Mouse (Mus musculus) CH12.LX (cell line): ENCODE results near the gene Farsa. TPM values are rescaled to one million over a fixed set of nuclear protein-coding genes. Genes with fewer than 3 reads are reported as not detected.

ENCODE experiments used
- DNase-seq: peaks from one replicate; pipeline ENCODE4 v3.0.0-alpha.2; 2013; ENCODE audit errors: extremely low read depth
- H3K27ac ChIP-seq: 2 replicates; pipeline ENCODE4 v1.5.1; 2012; ENCODE audit warnings: low read depth, mild to moderate bottlenecking, control low read depth, moderate library complexity; ENCODE audit not compliant: insufficient read depth
- H3K27me3 ChIP-seq: replicated peaks from 2 replicates; pipeline ENCODE3; 2012; ENCODE audit warnings: inconsistent platforms
- H3K36me3 ChIP-seq, 2 experiments: replicated peaks in 1 of 2; 2 replicates each; pipeline versions ENCODE3 to v1.6.1; 2012; ENCODE audit warnings: inconsistent platforms in 1 of 2, low read length in 1 of 2, mild to moderate bottlenecking in 1 of 2, mixed read lengths in 1 of 2, moderate library complexity in 1 of 2; ENCODE audit not compliant: control insufficient read depth in 1 of 2, insufficient read depth in 1 of 2
- H3K4me1 ChIP-seq, 2 experiments: 2 replicates each; pipeline ENCODE4 v1.6.1; 2012; ENCODE audit warnings: inconsistent platforms in 1 of 2, moderate library complexity in 1 of 2; ENCODE audit not compliant: insufficient read depth in 2 of 2, control insufficient read depth in 1 of 2
- H3K4me2 ChIP-seq: 2 replicates; pipeline ENCODE4 v1.6.1; 2012; ENCODE audit warnings: low read depth, mild to moderate bottlenecking, control low read depth; ENCODE audit not compliant: poor library complexity, insufficient read depth, severe bottlenecking
- H3K4me3 ChIP-seq, 3 experiments: fragments of 150-350 bp in 1 of 3; sonication (generic) in 1 of 3; replicated peaks in 1 of 3; 2 replicates each; pipeline versions ENCODE3 to v1.5.1; 2011 to 2012; ENCODE audit warnings: low read depth in 2 of 3, low read length in 2 of 3, mild to moderate bottlenecking in 2 of 3, moderate library complexity in 2 of 3, control low read depth in 1 of 3, improper control_type of control experiment in 1 of 3, inconsistent platforms in 1 of 3, mixed read lengths in 1 of 3; ENCODE audit not compliant: poor library complexity in 1 of 3
- H3K79me2 ChIP-seq: replicated peaks from 2 replicates; pipeline ENCODE4 v1.6.1; 2012; ENCODE audit warnings: mild to moderate bottlenecking, moderate library complexity; ENCODE audit not compliant: control insufficient read depth, poor library complexity, insufficient read depth, severe bottlenecking; ENCODE audit errors: extremely low read depth
- H3K9ac ChIP-seq: 2 replicates; pipeline ENCODE4 v1.6.1; 2012; ENCODE audit warnings: low read depth, mild to moderate bottlenecking, control low read depth, moderate library complexity; ENCODE audit not compliant: insufficient read depth
- H3K9me3 ChIP-seq: replicated peaks from 2 replicates; pipeline ENCODE3; 2012; ENCODE audit warnings: low read length, inconsistent platforms, mixed read lengths
- BHLHE40 ChIP-seq: IDR thresholded peaks from 2 replicates; pipeline ENCODE4 v1.6.1; 2011; ENCODE audit warnings: mild to moderate bottlenecking, low read depth, low read length, improper control_type of control experiment
- CHD2 ChIP-seq: IDR thresholded peaks from 2 replicates; pipeline ENCODE4 v1.6.1; 2011; ENCODE audit warnings: low read length, improper control_type of control experiment
- CTCF ChIP-seq, 2 experiments: IDR thresholded peaks in 1 of 2; conservative IDR thresholded peaks in 1 of 2; 2 replicates each; pipeline ENCODE4 v1.5.1; 2011 to 2012; ENCODE audit warnings: low read depth in 2 of 2, low read length in 2 of 2, improper control_type of control experiment in 1 of 2, inconsistent platforms in 1 of 2, mild to moderate bottlenecking in 1 of 2, moderate library complexity in 1 of 2
- E2F4 ChIP-seq: IDR thresholded peaks from 2 replicates; pipeline ENCODE4 v1.6.1; 2011; ENCODE audit warnings: low read depth, low read length, improper control_type of control experiment; ENCODE audit not compliant: insufficient replicate concordance
- ELF1 ChIP-seq: IDR thresholded peaks from 2 replicates; pipeline ENCODE4 v1.6.1; 2014; ENCODE audit warnings: low read depth, mild to moderate bottlenecking, inconsistent platforms, low read length, improper control_type of control experiment
- EP300 ChIP-seq: IDR thresholded peaks from 2 replicates; pipeline ENCODE4 v1.6.1; 2011; ENCODE audit warnings: low read length, improper control_type of control experiment
- ETS1 ChIP-seq: conservative IDR thresholded peaks from 2 replicates; pipeline ENCODE4 v1.6.1; 2012; ENCODE audit warnings: low read depth, mild to moderate bottlenecking, inconsistent platforms, low read length, improper control_type of control experiment, moderate library complexity
- GABPA ChIP-seq: IDR thresholded peaks from 2 replicates; pipeline ENCODE4 v1.6.1; 2012; ENCODE audit warnings: low read depth, low read length, improper control_type of control experiment, inconsistent platforms; ENCODE audit not compliant: insufficient replicate concordance
- HCFC1 ChIP-seq: IDR thresholded peaks from 2 replicates; pipeline ENCODE4 v1.6.1; 2012; ENCODE audit warnings: low read depth, mild to moderate bottlenecking, inconsistent platforms, low read length, improper control_type of control experiment
- IRF4 ChIP-seq: IDR thresholded peaks from 2 replicates; pipeline ENCODE4 v1.6.1; 2014; ENCODE audit warnings: low read depth, mild to moderate bottlenecking, inconsistent platforms, low read length, improper control_type of control experiment
- JUND ChIP-seq: conservative IDR thresholded peaks from 2 replicates; pipeline ENCODE4 v1.6.1; 2011; ENCODE audit warnings: low read depth, low read length, improper control_type of control experiment
- KAT2A ChIP-seq: IDR thresholded peaks from 2 replicates; pipeline ENCODE4 v1.6.1; 2012; ENCODE audit warnings: low read length, improper control_type of control experiment, inconsistent platforms; ENCODE audit not compliant: insufficient replicate concordance
- MAZ ChIP-seq: IDR thresholded peaks from 2 replicates; pipeline ENCODE4 v1.6.1; 2012; ENCODE audit warnings: low read depth, mild to moderate bottlenecking, inconsistent platforms, low read length, improper control_type of control experiment, moderate library complexity
- MEF2A ChIP-seq: IDR thresholded peaks from 2 replicates; pipeline ENCODE4 v1.6.1; 2014; ENCODE audit warnings: low read depth, mild to moderate bottlenecking, inconsistent platforms, low read length, improper control_type of control experiment, borderline replicate concordance
- MXI1 ChIP-seq: IDR thresholded peaks from 2 replicates; pipeline ENCODE4 v1.6.1; 2011; ENCODE audit warnings: mild to moderate bottlenecking, low read depth, low read length, improper control_type of control experiment
- NELFE ChIP-seq: IDR thresholded peaks from 2 replicates; pipeline ENCODE4 v1.6.1; 2011; ENCODE audit warnings: low read depth, low read length, improper control_type of control experiment
- NRF1 ChIP-seq: IDR thresholded peaks from 2 replicates; pipeline ENCODE4 v1.6.1; 2014; ENCODE audit warnings: low read depth, mild to moderate bottlenecking, inconsistent platforms, low read length, improper control_type of control experiment, moderate library complexity
- PAX5 ChIP-seq: IDR thresholded peaks from 2 replicates; pipeline ENCODE4 v1.6.1; 2012; ENCODE audit warnings: low read length, inconsistent platforms, mixed read lengths
- POLR2A ChIP-seq: IDR thresholded peaks from 2 replicates; pipeline ENCODE4 v1.6.1; 2011; ENCODE audit warnings: low read depth, mild to moderate bottlenecking, improper control_type of control experiment, low read length
- POLR2AphosphoS2 ChIP-seq: IDR thresholded peaks from 2 replicates; pipeline ENCODE4 v1.6.1; 2011; ENCODE audit warnings: low read depth, low read length, improper control_type of control experiment
- RCOR1 ChIP-seq: conservative IDR thresholded peaks from 2 replicates; pipeline ENCODE4 v1.6.1; 2012; ENCODE audit warnings: low read depth, mild to moderate bottlenecking, inconsistent platforms, low read length, improper control_type of control experiment
- SIN3A ChIP-seq: IDR thresholded peaks from 2 replicates; pipeline ENCODE4 v1.6.1; 2012; ENCODE audit warnings: low read length, improper control_type of control experiment, inconsistent platforms
- TBP ChIP-seq: conservative IDR thresholded peaks from 2 replicates; pipeline ENCODE4 v1.6.1; 2011; ENCODE audit warnings: low read depth, low read length, improper control_type of control experiment
- TCF12 ChIP-seq: IDR thresholded peaks from 2 replicates; pipeline ENCODE4 v1.6.1; 2014; ENCODE audit warnings: low read depth, mild to moderate bottlenecking, inconsistent platforms, low read length, improper control_type of control experiment
- UBTF ChIP-seq: IDR thresholded peaks from 2 replicates; pipeline ENCODE4 v1.6.1; 2012; ENCODE audit warnings: low read depth, mild to moderate bottlenecking, inconsistent platforms, low read length, improper control_type of control experiment, moderate library complexity
- USF2 ChIP-seq: conservative IDR thresholded peaks from 2 replicates; pipeline ENCODE4 v1.6.1; 2011; ENCODE audit warnings: low read depth, low read length, improper control_type of control experiment
- ZC3H11A ChIP-seq: IDR thresholded peaks from 2 replicates; pipeline ENCODE4 v1.6.1; 2012; ENCODE audit warnings: low read depth, mild to moderate bottlenecking, inconsistent platforms, low read length, improper control_type of control experiment
- ZKSCAN1 ChIP-seq: IDR thresholded peaks from 2 replicates; pipeline ENCODE4 v1.6.1; 2012; ENCODE audit warnings: low read depth, inconsistent platforms, low read length, improper control_type of control experiment, borderline replicate concordance
- dilution Hi-C: fragments of 300-500 bp; cut with MboI; formaldehyde crosslinking; loops from 2 replicates; pipeline ENCODE4 v1.14.3; 2020; ENCODE audit warnings: low sequenced_read_pairs; ENCODE audit not compliant: extremely low pct_unique_long_range_greater_than_20kb, extremely low pct_ligation_motif_present
- in situ Hi-C: fragments of 300-500 bp; cut with MboI; formaldehyde crosslinking; loops from 3 replicates; pipeline ENCODE4 v1.14.3; 2019; ENCODE audit warnings: low sequenced_read_pairs, low pct_ligation_motif_present, low pct_unique_long_range_greater_than_20kb, mixed read lengths
- polyA plus RNA-seq: library from polyadenylated mRNA; unstranded; fragments of >175 nt; gene quantifications from 2 replicates; pipeline ENCODE4 v1.2.1, GENCODE M21; 2012; ENCODE audit warnings: low read depth; ENCODE audit not compliant: insufficient read length
- total RNA-seq, 2 experiments: library from RNA; depleted of rRNA; stranded (reverse); fragments of 300-350 nt in 1 of 2; fragments of >200 nt in 1 of 2; gene quantifications; 2 replicates each; pipeline ENCODE4 v1.2.3; 2012 to 2014

Farsa gene
- total and polyA plus RNA-seq, 3 experiments = 142 to 175 (median 146) TPM

- dilution Hi-C loops = no loop called here
- peak; percentile 81 for DNase-seq
- Histone ChIP-seq H3K27me3 (no peaks in the 10 kb centered on the region), H3K36me3 (peaks cover 25 to 34% of the 10 kb centered on the region in 2 experiments), H3K4me2 (peak within 1 kb of the TSS; percentile 69), H3K79me2 (peaks cover 23% of the 10 kb centered on the region), H3K9ac (peak within 1 kb of the TSS; percentile 82)
- in situ Hi-C loops = no loop called here
- TF ChIP-seq SIN3A = no peak
- 0 out of 2 replicates have a peak, but pooled peaks have one; percentile 19 for TF ChIP-seq JUND
- no peak for TF ChIP-seq NELFE
- TF ChIP-seq CTCF (conservative IDR thresholded peaks at IDR 0.05 in 1 of 2, IDR thresholded peaks at IDR 0.05 in 1 of 2; ENCODE audit: low read depth in 2 of 2, low read length in 2 of 2) = peak in 1 of 2 experiments; percentile 65; a peak in 2 of 4 replicates
- 0 out of 2 replicates have a peak, but pooled peaks have one; percentile 15 for TF ChIP-seq TCF12
- 0 out of 2 replicates have a peak, but pooled peaks have one; percentile 10 for TF ChIP-seq NRF1
- peak; percentile 74 for TF ChIP-seq TBP
- TF ChIP-seq CHD2 = no peak
- TF ChIP-seq, all 38 proteins: peak for 5
- Histone ChIP-seq H3K27ac (peak within 1 kb of the TSS; percentile 52), H3K4me1 (peaks cover 2 to 39% of the 10 kb centered on the region in 2 experiments; a peak in 2 of 4 replicates), H3K9me3 (no peaks in the 10 kb centered on the region), H3K4me3 (peak within 1 kb of the TSS; percentile 86 to 98 (median 89))
These were observed 25.3 kb upstream of the Farsa start, which contains the start of gene Gadd45gip1 for GRCm38 (mm10) chr8:84831490-84831889. Gene Gadd45gip1, plus strand, starts transcription at chr8:84831522.

GRCm38 (mm10) chr8:84832034-84832717, 24.6 kb upstream of the Farsa start:
- Histone ChIP-seq H3K27me3 (no peaks in the 10 kb centered on the region), H3K9me3 (no peaks in the 10 kb centered on the region), H3K4me1 (peaks cover 5 to 46% of the 10 kb centered on the region in 2 experiments; a peak in 3 of 4 replicates), H3K79me2 (peaks cover 23% of the 10 kb centered on the region), H3K27ac (peak overlapping the region; percentile 52), H3K4me3 (peak overlapping the region; percentile 86 to 98 (median 89)), H3K9ac (peak overlapping the region; percentile 82), H3K4me2 (peak overlapping the region; percentile 69; the same call in 1 of the 2 replicates), H3K36me3 (peaks cover 31 to 41% of the 10 kb centered on the region in 2 experiments)
- in situ Hi-C loops = no loop called here
- dilution Hi-C loops = no loop called here
- DNase-seq = peak; percentile 65
- TF ChIP-seq POLR2AphosphoS2 = 0 out of 2 replicates have a peak, but pooled peaks have one; percentile 47
- peak; percentile 85 for TF ChIP-seq MAZ
- no peak for TF ChIP-seq PAX5
- TF ChIP-seq EP300 = no peak
- peak; percentile 34; the same call in 1 of the 2 replicates for TF ChIP-seq ETS1
- TF ChIP-seq RCOR1 = peak; percentile 71; the same call in 1 of the 2 replicates
- TF ChIP-seq ELF1 = peak; percentile 62
- peak; percentile 79 for TF ChIP-seq HCFC1
- peak; percentile 98 for TF ChIP-seq TCF12
- TF ChIP-seq BHLHE40 = 0 out of 2 replicates have a peak, but pooled peaks have one; percentile 5
- TF ChIP-seq UBTF = peak; percentile 95
- TF ChIP-seq TBP = peak; percentile 73
- TF ChIP-seq JUND = no peak
- peak; percentile 46; the same call in 1 of the 2 replicates for TF ChIP-seq IRF4
- TF ChIP-seq ZKSCAN1 = no peak
- TF ChIP-seq ZC3H11A = no peak
- TF ChIP-seq GABPA = no peak
- TF ChIP-seq MXI1 = peak; percentile 82; the same call in 1 of the 2 replicates
- no peak for TF ChIP-seq USF2
- TF ChIP-seq KAT2A = 0 out of 2 replicates have a peak, but pooled peaks have one; percentile 68
- no peak for TF ChIP-seq CTCF (conservative IDR thresholded peaks at IDR 0.05 in 1 of 2, IDR thresholded peaks at IDR 0.05 in 1 of 2; ENCODE audit: low read depth in 2 of 2, low read length in 2 of 2)
- no peak for TF ChIP-seq E2F4
- TF ChIP-seq NRF1 = peak; percentile 63
- peak; percentile 95 for TF ChIP-seq POLR2A
- peak; percentile 66; the same call in 1 of the 2 replicates for TF ChIP-seq MEF2A
- peak; percentile 42; the same call in 1 of the 2 replicates for TF ChIP-seq SIN3A
